16 mouse cellular contexts compared by ENCODE assay signal in genomic region chr4:21436710-21437109, GRCm38 (mm10).
DNase-seq lines count a peak whose midpoint lies in the region; ATAC-seq and TF ChIP-seq lines count a peak whose summit lies in the region.
"Had no signal": no experiment of that assay in that cellular context is flagged by ENCODE, and none has a peak within 500 bp of the region (broad histone marks: within the 10 kb centered on the region; RNA-seq: fewer than 3 reads in every experiment).

No protein-coding gene starts in this region.

- no peaks in the 10 kb centered on the region for H3K9me3 ChIP-seq in intestine, postnatal 0 days (ENCODE audit: control insufficient read depth)
- H3K9me3 ChIP-seq in intestine, embryonic 15.5 days: no peaks in the 10 kb centered on the region
- no peaks in the 10 kb centered on the region for H3K9me3 ChIP-seq in forebrain, postnatal 0 days (ENCODE audit: low read length)
- no peaks in the 10 kb centered on the region for H3K9me3 ChIP-seq in stomach, postnatal 0 days (ENCODE audit: control insufficient read depth, low read length)
- H3K9me3 ChIP-seq: limb, embryonic 15.5 days; stomach, embryonic 15.5 days had no signal

- DNase-seq in embryo, embryonic 11 days: peak; percentile 3
- no peak for DNase-seq in embryo, embryonic 9.5 days (ENCODE audit: extremely low spot score)
- DNase-seq in 416B (ENCODE audit: low read depth): peak; percentile 28
- DNase-seq in forebrain, postnatal 0 days: peak; percentile 31
- DNase-seq in stomach, postnatal 0 days (ENCODE audit: low spot score): no peak
- no peak for DNase-seq in heart, postnatal 14 days
- DNase-seq: cerebellum, adult 11-12 months; kidney, adult 11 months; kidney, postnatal 14 days; lung, adult 18-20 months; thymus, postnatal 36 days had no signal

- H3K27me3 ChIP-seq in intestine, postnatal 0 days (replicated peaks; ENCODE audit: control insufficient read depth, insufficient read depth, low read length): no peaks in the 10 kb centered on the region
- no peaks in the 10 kb centered on the region for H3K27me3 ChIP-seq in intestine, embryonic 15.5 days (replicated peaks)
- no peaks in the 10 kb centered on the region for H3K27me3 ChIP-seq in forebrain, postnatal 0 days (ENCODE audit: insufficient read depth, low read length)
- no peaks in the 10 kb centered on the region for H3K27me3 ChIP-seq in stomach, postnatal 0 days (ENCODE audit: control insufficient read depth, insufficient read depth, low read length)
- H3K27me3 ChIP-seq: limb, embryonic 15.5 days; stomach, embryonic 15.5 days had no signal

- 0 out of 2 replicates have a peak, but pooled peaks have one; percentile 22 for TF ChIP-seq CTCF in intestine, postnatal 0 days (IDR thresholded peaks at IDR 0.05; ENCODE audit: low read depth)
- TF ChIP-seq CTCF in forebrain, postnatal 0 days (IDR thresholded peaks at IDR 0.05; ENCODE audit: low read depth): peak; percentile 58
- no peak; the same call in 1 of the 2 replicates for TF ChIP-seq CTCF in stomach, postnatal 0 days (IDR thresholded peaks at IDR 0.05; ENCODE audit: low read depth)

- ATAC-seq in intestine, postnatal 0 days: no peak
- no peak for ATAC-seq in intestine, embryonic 15.5 days
- ATAC-seq in forebrain, postnatal 0 days: peak; percentile 82
- ATAC-seq in stomach, postnatal 0 days (ENCODE audit: low FRiP score, low TSS enrichment): no peak
- ATAC-seq: activated CD4-positive, CD25-positive, alpha-beta regulatory T cell, adult 4 months had no signal

- intact Hi-C loops in heart, postnatal 14 days (cut with DNase I): no loop called here

- no peak overlapping the region for H3K4me2 ChIP-seq in intestine, postnatal 0 days (replicated peaks; ENCODE audit: low read depth)
- H3K4me2 ChIP-seq in intestine, embryonic 15.5 days (replicated peaks): no peak overlapping the region
- H3K4me2 ChIP-seq in forebrain, postnatal 0 days (ENCODE audit: low read depth): no peak overlapping the region
- no peak overlapping the region for H3K4me2 ChIP-seq in stomach, postnatal 0 days (replicated peaks; ENCODE audit: low read depth)
- H3K4me2 ChIP-seq: limb, embryonic 15.5 days; stomach, embryonic 15.5 days had no signal

- no peaks in the 10 kb centered on the region for H3K36me3 ChIP-seq in intestine, postnatal 0 days (ENCODE audit: control insufficient read depth, insufficient read depth)
- H3K36me3 ChIP-seq in intestine, embryonic 15.5 days: no peaks in the 10 kb centered on the region
- no peaks in the 10 kb centered on the region for H3K36me3 ChIP-seq in forebrain, postnatal 0 days (ENCODE audit: insufficient read depth)
- no peaks in the 10 kb centered on the region for H3K36me3 ChIP-seq in stomach, postnatal 0 days (ENCODE audit: control insufficient read depth, insufficient read depth, low read length)
- H3K36me3 ChIP-seq: limb, embryonic 15.5 days; stomach, embryonic 15.5 days had no signal

- H3K4me3 ChIP-seq in intestine, postnatal 0 days (ENCODE audit: low read depth, low read length): no peak overlapping the region
- no peak overlapping the region for H3K4me3 ChIP-seq in intestine, embryonic 15.5 days (replicated peaks)
- H3K4me3 ChIP-seq in forebrain, postnatal 0 days (ENCODE audit: low read depth, low read length): no peak overlapping the region
- H3K4me3 ChIP-seq in stomach, postnatal 0 days (ENCODE audit: low read depth, low read length): no peak overlapping the region
- H3K4me3 ChIP-seq: limb, embryonic 15.5 days; stomach, embryonic 15.5 days had no signal

- 14% methylated on average over 2 of the region's 2 CpGs for WGBS in intestine, postnatal 0 days
- 19% methylated on average over 2 of the region's 2 CpGs for WGBS in intestine, embryonic 15.5 days
- WGBS in forebrain, postnatal 0 days: 10% methylated on average over 2 of the region's 2 CpGs
- WGBS in stomach, postnatal 0 days: 12% methylated on average over 2 of the region's 2 CpGs

- TF ChIP-seq EP300 in stomach, postnatal 0 days (optimal IDR thresholded peaks at IDR 0.05): no peak

- H3K4me1 ChIP-seq in intestine, postnatal 0 days (replicated peaks; ENCODE audit: control insufficient read depth, insufficient read depth, low read length): no peaks in the 10 kb centered on the region
- H3K4me1 ChIP-seq in intestine, embryonic 15.5 days (replicated peaks): no peaks in the 10 kb centered on the region
- H3K4me1 ChIP-seq in forebrain, postnatal 0 days (ENCODE audit: insufficient read depth): no peaks in the 10 kb centered on the region
- H3K4me1 ChIP-seq in stomach, postnatal 0 days (replicated peaks; ENCODE audit: control insufficient read depth, insufficient read depth): no peaks in the 10 kb centered on the region
- H3K4me1 ChIP-seq: limb, embryonic 15.5 days; stomach, embryonic 15.5 days had no signal

- no peak overlapping the region for H3K9ac ChIP-seq in intestine, postnatal 0 days (ENCODE audit: low read depth, low read length)
- no peak overlapping the region for H3K9ac ChIP-seq in intestine, embryonic 15.5 days
- H3K9ac ChIP-seq in forebrain, postnatal 0 days: no peak overlapping the region
- H3K9ac ChIP-seq in stomach, postnatal 0 days (ENCODE audit: low read length): no peak overlapping the region
- H3K9ac ChIP-seq: limb, embryonic 15.5 days; stomach, embryonic 15.5 days had no signal

- no peak overlapping the region for H3K27ac ChIP-seq in intestine, postnatal 0 days (ENCODE audit: low read depth, low read length)
- H3K27ac ChIP-seq in intestine, embryonic 15.5 days: no peak overlapping the region
- no peak overlapping the region for H3K27ac ChIP-seq in forebrain, postnatal 0 days (ENCODE audit: low read depth, low read length)
- H3K27ac ChIP-seq in stomach, postnatal 0 days (replicated peaks): no peak overlapping the region
- H3K27ac ChIP-seq: limb, embryonic 15.5 days; stomach, embryonic 15.5 days had no signal

Comparison
In these comparisons a context has a peak if more than half of its experiments do, and no peak if none do; other contexts are left out.
1. DNase-seq: peak in embryo, embryonic 11 days (single experiment), 416B (single experiment) and forebrain, postnatal 0 days (single experiment); none in embryo, embryonic 9.5 days (single experiment), stomach, postnatal 0 days (single experiment) and heart, postnatal 14 days (0 of 2).